Mouse (Mus musculus) monocyte, adult 5-6 weeks (primary cell): ENCODE data around the gene C77080. TPM values are rescaled to one million over a fixed set of nuclear protein-coding genes. Genes with fewer than 3 reads are reported as not detected.

ENCODE experiments used
- ATAC-seq: fragments of 153-309, 156-312 bp; replicated peaks from 2 replicates; pipeline ENCODE4 v1.8.0; 2017; ENCODE audit warnings: mild to moderate bottlenecking; ENCODE audit not compliant: low TSS enrichment, insufficient number of reproducible peaks, severe bottlenecking, poor library complexity, low FRiP score
- total RNA-seq: library from RNA; stranded (forward); fragments of 200-1000, 200-491, 200-594 nt; gene quantifications from 3 replicates; pipeline ENCODE4 v1.2.3, GENCODE M21; 2017

C77080 gene
- total RNA-seq, 1 experiment from 2014 or later = 0.57 TPM

DNA sequence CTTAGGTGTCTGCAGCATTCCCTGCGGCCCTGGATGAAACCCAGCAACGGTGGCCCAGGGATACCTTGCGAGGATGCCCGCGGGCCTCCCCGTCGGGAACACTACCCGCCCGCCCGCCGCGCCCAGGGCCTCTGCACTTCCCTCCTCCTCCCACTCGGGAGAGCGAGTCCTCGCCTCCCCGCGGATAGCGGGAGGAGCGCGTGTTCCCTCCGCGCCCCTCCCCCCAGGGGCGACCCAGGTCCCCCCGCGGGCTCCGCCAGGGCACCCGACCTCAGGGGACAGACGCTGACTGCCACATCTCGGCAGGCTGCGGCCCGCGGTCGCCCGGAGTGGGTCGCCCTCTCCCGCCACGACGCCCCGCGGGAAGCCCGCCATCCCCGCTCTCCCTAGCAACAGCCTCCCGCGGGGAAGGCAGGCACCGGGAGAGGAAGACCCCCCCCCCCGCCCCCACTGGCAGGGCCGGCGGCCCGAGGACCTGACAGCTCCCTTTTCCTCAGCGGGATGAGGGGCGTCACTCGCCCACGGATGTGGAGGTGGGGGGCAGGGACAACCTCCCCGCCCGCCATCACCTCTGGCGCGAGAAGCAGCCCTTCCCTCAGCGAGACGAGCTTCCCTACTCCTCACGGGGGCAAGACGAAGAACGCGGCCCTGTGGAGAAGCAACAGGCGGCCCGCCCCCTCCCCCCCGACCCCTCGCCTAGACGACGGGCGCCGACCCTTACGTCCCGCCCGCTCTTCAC, 72.2 kb downstream of the C77080 start:
- 0 out of 2 replicates have a peak, but pooled peaks have one; percentile 2 for ATAC-seq

DNA sequence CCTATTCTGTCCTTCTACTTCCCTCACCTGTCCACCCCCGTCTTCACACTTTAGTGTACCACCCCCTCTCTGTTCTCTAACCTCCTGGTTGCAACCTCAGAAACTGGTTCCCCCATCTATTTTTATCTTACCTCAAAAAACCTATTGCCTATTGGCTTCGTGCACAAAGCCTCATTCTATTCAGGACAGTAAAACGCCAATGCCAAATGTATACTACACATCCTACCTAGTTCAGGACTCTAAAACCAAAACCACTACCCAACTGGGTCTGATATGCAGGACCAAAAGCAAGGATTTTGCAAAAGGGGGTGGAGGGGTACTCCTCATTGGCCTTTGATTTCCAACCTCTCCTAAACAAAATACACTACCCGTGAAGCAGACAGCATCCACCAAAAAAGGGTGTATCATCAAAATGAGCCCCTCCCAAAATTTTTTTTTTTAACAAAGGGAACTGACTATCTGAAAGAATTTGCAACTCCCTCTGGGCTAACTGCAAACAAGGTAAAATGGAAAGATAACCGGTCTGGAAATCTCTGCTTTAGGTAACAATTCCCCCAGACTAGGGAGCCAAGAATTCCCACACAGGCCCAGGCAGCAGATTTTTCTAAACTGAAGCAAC, 73.1 kb downstream of the C77080 start:
- ATAC-seq = no peak

DNA sequence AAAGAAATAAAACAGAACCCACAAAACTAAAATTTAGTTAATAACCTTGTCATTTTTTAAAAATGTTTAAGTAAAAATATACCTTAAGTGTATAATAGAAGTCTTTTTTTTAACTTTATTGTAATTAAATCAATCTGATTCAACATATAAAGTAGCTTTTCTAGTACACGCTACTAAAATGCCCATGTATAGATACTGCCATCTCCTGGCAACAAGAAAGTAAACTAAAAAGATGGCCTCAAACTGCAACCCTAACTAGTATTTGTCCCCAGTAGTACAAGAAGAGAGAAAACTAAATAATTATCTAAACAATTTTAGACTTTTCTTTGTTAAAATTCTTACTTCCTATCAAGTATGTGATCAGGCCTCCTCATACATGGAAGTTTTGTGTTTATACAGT, 81.6 kb downstream of the C77080 start:
- no peak for ATAC-seq

DNA sequence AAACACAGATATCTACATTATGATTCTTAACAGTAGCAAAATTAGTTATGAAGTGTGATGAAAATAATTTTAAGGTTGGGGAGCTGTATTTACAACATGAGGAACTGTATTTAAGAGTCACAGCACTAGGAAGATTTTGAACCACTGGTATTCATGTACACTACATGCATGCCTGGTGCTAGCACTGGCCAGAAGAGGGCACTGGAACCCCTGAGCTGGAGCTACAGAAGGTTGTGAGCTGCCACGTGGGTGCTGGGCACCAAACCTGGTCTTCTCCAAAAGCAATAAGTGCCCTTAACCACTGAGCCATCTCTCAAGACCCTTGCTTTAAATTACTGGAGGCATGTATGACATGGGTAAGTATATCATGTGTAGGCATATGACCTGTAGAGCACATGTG, 88.7 kb downstream of the C77080 start:
- no peak for ATAC-seq

Other genes starting within 250 kb of the C77080 start
- 223 to 304 TPM (median 264 TPM) in 3 replicates for gene Rnf19b, start 203.1 kb downstream of the C77080 start, total RNA-seq
- not detected in 3 replicates for gene Tmem54, start 155.9 kb downstream of the C77080 start, total RNA-seq
- not detected in 3 replicates for gene Hpca, start 139.4 kb downstream of the C77080 start, total RNA-seq
- 0.32 TPM in 1 of 3 replicates, not detected in the others for gene Fndc5, start 124.4 kb downstream of the C77080 start, total RNA-seq
- gene S100pbp, start 71.7 kb downstream of the C77080 start, total RNA-seq = 24.0 to 32.0 TPM (median 30.6 TPM) in 3 replicates
- gene Yars, start 71.6 kb downstream of the C77080 start, total RNA-seq = 30.1 to 41.8 TPM (median 33.8 TPM) in 3 replicates
- gene Sync, start 26.2 kb upstream of the C77080 start, total RNA-seq = 0.75 TPM in 1 of 3 replicates, not detected in the others
- gene Rbbp4, start 74.0 kb upstream of the C77080 start, total RNA-seq = 82.3 to 106 TPM (median 84.6 TPM) in 3 replicates
- gene Zbtb8os, start 74.3 kb upstream of the C77080 start, total RNA-seq = 58.5 to 68.8 TPM (median 66.8 TPM) in 3 replicates
- 1.7 to 7.3 TPM (median 4.5 TPM) in 3 replicates for gene Zbtb8a, start 116.7 kb upstream of the C77080 start, total RNA-seq
- not detected in 3 replicates for gene Zbtb8b, start 179.4 kb upstream of the C77080 start, total RNA-seq
- 52.2 to 66.3 TPM (median 52.5 TPM) in 3 replicates for gene Bsdc1, start 200.2 kb upstream of the C77080 start, total RNA-seq
- gene Tssk3, start 229.6 kb upstream of the C77080 start, total RNA-seq = not detected in 3 replicates
- not detected in 3 replicates for gene Fam229a, start 229.8 kb upstream of the C77080 start, total RNA-seq